Mouse (Mus musculus): Measurements from ENCODE around the gene Lrrc29. TPM values are rescaled to one million over a fixed set of nuclear protein-coding genes. Genes with fewer than 3 reads are reported as not detected.
A peak's percentile ranks its signal among the peaks of the same experiment; 100 is the strongest.

Gene Lrrc29
- 1.2 and 1.6 TPM in 2 replicates for polyA plus RNA-seq (2011; ENCODE audit: insufficient read length, low read depth, missing spikeins)

DNA sequence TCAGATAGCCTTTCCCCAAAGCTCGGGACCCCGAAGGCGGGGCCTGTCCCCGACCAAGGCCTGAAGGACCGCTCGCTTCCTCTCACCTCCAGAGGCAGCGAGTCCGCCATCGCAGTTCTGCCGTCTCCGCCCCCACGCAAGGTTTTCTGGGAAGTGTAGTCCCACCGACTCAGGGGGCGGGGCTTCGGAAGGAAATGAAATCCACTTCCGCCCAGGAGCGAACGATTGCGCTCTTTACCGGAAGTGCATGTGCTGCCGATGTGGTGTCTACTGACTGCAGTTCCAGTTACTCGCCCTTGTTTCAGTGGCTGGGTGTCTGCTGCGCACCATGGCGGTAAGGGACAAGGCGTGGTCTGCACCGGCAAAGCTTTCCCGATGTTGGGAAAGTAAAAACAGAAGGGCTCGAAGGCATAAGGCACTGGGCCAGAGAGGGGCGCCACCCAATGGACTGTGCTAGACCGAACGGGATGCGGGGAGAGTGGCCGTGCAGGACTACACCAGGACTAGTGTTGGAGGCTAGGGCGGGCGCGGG lies at the start of gene Lrrc29, which contains the start of gene Tmem208:
Gene Lrrc29 (minus strand): TSS at position 138 of the 532 bp plus-strand sequence.
Gene Tmem208 (plus strand): TSS at position 214 of the 532 bp plus-strand sequence.
- TF ChIP-seq POLR2A (IDR thresholded peaks at IDR 0.05; ENCODE audit: low read depth, low read length) (peak; percentile 99), CTCF (IDR thresholded peaks at IDR 0.05; ENCODE audit: borderline replicate concordance, insufficient read depth, low read length) (peak; percentile 51; the same call in 1 of the 2 replicates)
- H3K4me1 ChIP-seq (ENCODE audit: control insufficient read depth, insufficient read depth, low read length): peaks cover 3% of the 10 kb centered on the region; the same call in 1 of the 2 replicates
- peak within 1 kb of the TSS; percentile 65 for H3K4me3 ChIP-seq (ENCODE audit: insufficient read depth, low read length)
- peak within 1 kb of the TSS; percentile 74 for H3K27ac ChIP-seq (ENCODE audit: insufficient read depth, low read length)

DNA sequence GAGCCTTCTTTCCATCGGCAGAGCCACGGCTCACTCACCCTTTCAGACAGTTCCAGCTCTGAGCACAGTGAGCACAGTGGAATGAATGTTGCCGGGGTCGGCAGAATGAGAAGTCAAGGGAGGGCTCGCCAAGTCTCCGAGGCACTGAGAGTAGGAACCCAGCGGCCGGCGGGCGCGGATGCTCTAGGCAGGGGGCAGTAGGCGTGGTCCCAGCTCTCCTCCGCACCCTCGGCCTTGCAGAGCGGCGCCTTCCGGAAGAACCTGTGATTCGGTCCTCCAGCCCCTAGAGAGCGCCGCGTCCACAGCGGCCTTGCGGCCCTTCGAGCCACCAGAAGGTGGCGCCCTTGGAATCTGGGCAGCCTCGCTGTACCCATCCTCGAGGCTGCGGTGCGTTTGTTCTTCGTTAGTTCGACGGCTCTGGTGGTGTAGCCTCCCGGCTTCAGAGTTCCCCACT lies 48.5 kb upstream of the Lrrc29 start:
- Histone ChIP-seq H3K27ac (ENCODE audit: insufficient read depth, low read length) (no peak overlapping the region), H3K4me3 (ENCODE audit: insufficient read depth, low read length) (no peak overlapping the region), H3K4me1 (ENCODE audit: control insufficient read depth, insufficient read depth, low read length) (peaks cover 10% of the 10 kb centered on the region)
- 0 out of 2 replicates have a peak, but pooled peaks have one; percentile 11 for TF ChIP-seq CTCF (IDR thresholded peaks at IDR 0.05; ENCODE audit: borderline replicate concordance, insufficient read depth, low read length)
- TF ChIP-seq POLR2A (IDR thresholded peaks at IDR 0.05; ENCODE audit: low read depth, low read length): no peak

DNA sequence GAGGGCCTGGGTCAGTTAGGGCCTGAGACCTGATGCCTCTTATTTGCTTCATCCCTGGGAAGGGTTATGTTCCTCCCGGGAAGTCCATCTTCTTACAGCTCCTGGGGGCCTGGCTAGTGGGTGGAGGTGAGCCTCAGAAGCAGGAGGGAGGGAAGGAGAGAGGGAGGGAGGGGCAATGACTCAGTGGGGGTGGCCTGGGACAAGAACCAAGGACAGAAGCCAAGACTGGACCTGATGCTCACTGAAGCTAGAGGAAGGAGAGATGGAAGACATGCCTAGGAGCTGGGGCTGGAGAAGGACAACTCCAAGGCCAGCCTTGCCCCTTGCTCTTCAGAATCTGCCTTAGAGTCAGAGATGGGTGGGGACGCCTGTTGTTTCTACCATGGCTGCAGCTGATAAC lies 47.0 kb upstream of the Lrrc29 start, which contains the start of gene Plekhg4:
Gene Plekhg4 (plus strand): TSS at position 243 of the 400 bp plus-strand sequence.
- peaks cover 10% of the 10 kb centered on the region for H3K4me1 ChIP-seq (ENCODE audit: control insufficient read depth, insufficient read depth, low read length)
- peak within 1 kb of the TSS; percentile 80 for H3K27ac ChIP-seq (ENCODE audit: insufficient read depth, low read length)
- TF ChIP-seq POLR2A (IDR thresholded peaks at IDR 0.05; ENCODE audit: low read depth, low read length) (no peak; the same call in 1 of the 2 replicates), CTCF (IDR thresholded peaks at IDR 0.05; ENCODE audit: borderline replicate concordance, insufficient read depth, low read length) (no peak)
- no peak within 1 kb of the TSS for H3K4me3 ChIP-seq (ENCODE audit: insufficient read depth, low read length)

DNA sequence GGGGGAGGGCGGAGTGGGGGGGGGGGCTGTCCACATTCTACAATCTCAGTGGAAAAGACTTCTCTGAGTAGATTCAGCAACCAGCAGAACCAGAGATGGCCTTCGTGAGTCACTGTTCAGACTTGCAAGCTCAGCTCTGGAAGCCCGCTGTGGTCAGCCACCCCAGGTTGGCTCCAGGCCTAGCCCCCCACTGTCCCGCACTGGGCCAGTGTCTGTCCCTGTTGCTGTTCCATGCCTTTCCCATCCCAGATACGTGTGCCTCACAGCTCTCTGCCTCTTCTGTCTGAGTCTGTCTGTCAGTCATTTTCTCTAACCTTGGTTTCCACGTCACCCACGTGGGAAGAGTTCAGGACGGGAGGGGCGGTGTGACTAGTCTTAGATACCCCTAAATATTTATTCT lies 46.4 kb upstream of the Lrrc29 start:
- peak overlapping the region; percentile 80 for H3K27ac ChIP-seq (ENCODE audit: insufficient read depth, low read length)

DNA sequence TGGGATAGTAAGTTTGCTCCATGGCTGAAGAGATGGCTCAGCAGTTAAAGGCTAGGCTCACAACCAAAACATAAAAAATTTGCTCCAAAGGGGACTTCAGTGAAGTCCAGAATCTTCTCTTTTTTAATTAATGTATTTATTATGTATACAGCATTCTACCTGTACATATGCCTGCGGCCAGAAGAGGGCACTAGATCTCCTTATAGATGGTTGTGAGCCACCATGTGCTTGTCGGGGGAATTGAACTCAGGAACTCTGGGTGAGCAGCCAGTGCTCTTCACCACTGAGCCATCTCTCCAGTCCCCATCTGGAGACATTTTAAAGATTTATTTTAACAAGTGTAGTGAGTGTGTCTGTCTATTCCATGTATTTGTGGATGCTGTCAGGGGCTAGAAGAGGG lies 41.0 kb upstream of the Lrrc29 start:
- H3K27ac ChIP-seq (ENCODE audit: insufficient read depth, low read length): no peak overlapping the region
- peaks cover 3% of the 10 kb centered on the region; the same call in 1 of the 2 replicates for H3K4me1 ChIP-seq (ENCODE audit: control insufficient read depth, insufficient read depth, low read length)
- no peak overlapping the region for H3K4me3 ChIP-seq (ENCODE audit: insufficient read depth, low read length)
- TF ChIP-seq CTCF (IDR thresholded peaks at IDR 0.05; ENCODE audit: borderline replicate concordance, insufficient read depth, low read length): no peak
- no peak for TF ChIP-seq POLR2A (IDR thresholded peaks at IDR 0.05; ENCODE audit: low read depth, low read length)

More for the DNA sequence above, 46.4 kb upstream of the Lrrc29 start:
- no peak for TF ChIP-seq POLR2A (IDR thresholded peaks at IDR 0.05; ENCODE audit: low read depth, low read length)
- TF ChIP-seq CTCF (IDR thresholded peaks at IDR 0.05; ENCODE audit: borderline replicate concordance, insufficient read depth, low read length): no peak
- H3K4me1 ChIP-seq (ENCODE audit: control insufficient read depth, insufficient read depth, low read length): peaks cover 10% of the 10 kb centered on the region
- no peak overlapping the region for H3K4me3 ChIP-seq (ENCODE audit: insufficient read depth, low read length)

DNA sequence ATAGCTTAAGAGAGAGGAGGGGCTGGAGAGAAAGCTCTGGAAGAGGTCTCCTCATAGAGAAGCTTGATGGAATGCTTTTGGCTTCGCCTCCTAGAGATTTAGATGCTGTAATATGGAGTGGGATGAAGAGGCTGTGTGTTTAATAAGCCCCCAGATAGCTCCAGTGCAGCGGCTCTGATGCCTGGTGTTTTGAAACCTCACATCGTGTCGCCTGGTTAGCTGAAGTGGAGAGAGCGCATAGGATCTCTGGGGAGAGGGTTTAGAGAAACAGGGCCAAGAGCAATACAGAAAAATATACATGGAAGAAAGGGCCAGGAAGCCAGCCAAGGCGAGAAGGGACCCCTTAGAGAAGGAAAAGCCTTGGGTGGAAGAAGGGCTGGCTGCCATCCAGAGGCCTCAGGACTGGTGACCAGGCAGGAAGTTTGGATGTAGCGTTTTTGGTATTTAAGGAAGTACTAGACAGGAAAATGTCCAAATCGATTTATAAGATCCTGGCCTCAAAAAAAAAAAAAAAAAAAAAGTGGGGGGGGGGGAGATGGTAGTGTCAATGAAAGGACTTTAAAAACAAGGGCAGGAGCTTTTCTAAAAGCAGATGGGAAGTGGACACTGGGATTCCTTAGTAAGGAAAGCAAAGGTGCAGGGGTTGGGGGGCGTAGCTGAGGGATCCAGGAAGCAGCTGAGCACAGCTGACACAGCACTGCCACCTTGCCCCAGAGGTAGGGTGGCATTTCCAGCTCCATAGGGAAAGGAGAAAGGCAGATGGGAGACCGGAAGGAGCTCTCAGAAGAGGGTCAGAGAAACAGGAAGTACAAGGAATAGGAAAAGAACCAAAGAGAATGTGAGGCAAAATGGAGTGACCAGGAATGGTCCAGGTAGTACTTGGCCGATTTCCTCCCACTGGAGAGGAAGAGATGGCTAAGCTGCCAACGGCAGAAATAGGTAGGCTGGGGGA lies 35.9 kb upstream of the Lrrc29 start:
- Histone ChIP-seq H3K4me3 (ENCODE audit: insufficient read depth, low read length) (no peak overlapping the region), H3K27ac (ENCODE audit: insufficient read depth, low read length) (no peak overlapping the region), H3K4me1 (ENCODE audit: control insufficient read depth, insufficient read depth, low read length) (no peaks in the 10 kb centered on the region)
- TF ChIP-seq CTCF (IDR thresholded peaks at IDR 0.05; ENCODE audit: borderline replicate concordance, insufficient read depth, low read length): no peak
- TF ChIP-seq POLR2A (IDR thresholded peaks at IDR 0.05; ENCODE audit: low read depth, low read length): no peak

GRCm38 (mm10) chr8:105359646-105360045 lies 33.6 kb upstream of the Lrrc29 start:
- TF ChIP-seq CTCF (IDR thresholded peaks at IDR 0.05; ENCODE audit: borderline replicate concordance, insufficient read depth, low read length): no peak
- TF ChIP-seq POLR2A (IDR thresholded peaks at IDR 0.05; ENCODE audit: low read depth, low read length): no peak
- no peak overlapping the region for H3K27ac ChIP-seq (ENCODE audit: insufficient read depth, low read length)
- peaks cover 6% of the 10 kb centered on the region for H3K4me1 ChIP-seq (ENCODE audit: control insufficient read depth, insufficient read depth, low read length)
- H3K4me3 ChIP-seq (ENCODE audit: insufficient read depth, low read length): no peak overlapping the region

DNA sequence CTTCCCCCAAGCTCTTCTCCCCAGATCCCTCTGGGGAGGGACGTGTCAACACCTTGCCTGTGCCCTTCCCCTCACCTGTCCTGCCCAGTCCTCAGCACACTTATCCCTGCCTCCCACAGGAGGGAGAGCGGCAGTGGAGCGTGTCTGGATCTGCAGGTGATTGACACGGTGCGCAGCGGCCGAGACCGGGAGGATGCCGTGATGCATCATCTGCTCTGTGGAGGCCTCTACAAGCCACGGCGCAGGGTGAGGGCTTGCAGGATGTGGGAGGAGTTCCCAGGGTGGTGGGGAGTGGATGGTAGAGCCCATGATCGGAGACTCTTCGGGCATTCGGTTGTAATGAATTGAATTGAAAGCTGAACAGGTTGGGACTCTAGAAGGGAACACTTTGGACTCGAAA lies 33.1 kb upstream of the Lrrc29 start:
- Histone ChIP-seq H3K4me1 (ENCODE audit: control insufficient read depth, insufficient read depth, low read length) (peaks cover 6% of the 10 kb centered on the region), H3K4me3 (ENCODE audit: insufficient read depth, low read length) (no peak overlapping the region), H3K27ac (ENCODE audit: insufficient read depth, low read length) (no peak overlapping the region)
- TF ChIP-seq POLR2A (IDR thresholded peaks at IDR 0.05; ENCODE audit: low read depth, low read length) (no peak), CTCF (IDR thresholded peaks at IDR 0.05; ENCODE audit: borderline replicate concordance, insufficient read depth, low read length) (no peak)

GRCm38 (mm10) chr8:105356681-105357080 lies 30.6 kb upstream of the Lrrc29 start:
- H3K27ac ChIP-seq (ENCODE audit: insufficient read depth, low read length): no peak overlapping the region
- H3K4me3 ChIP-seq (ENCODE audit: insufficient read depth, low read length): no peak overlapping the region
- H3K4me1 ChIP-seq (ENCODE audit: control insufficient read depth, insufficient read depth, low read length): peaks cover 6% of the 10 kb centered on the region
- TF ChIP-seq CTCF (IDR thresholded peaks at IDR 0.05; ENCODE audit: borderline replicate concordance, insufficient read depth, low read length): no peak
- TF ChIP-seq POLR2A (IDR thresholded peaks at IDR 0.05; ENCODE audit: low read depth, low read length): no peak

Data from embryonic fibroblast, embryonic 13.5 days (primary cell).